Mouse (Mus musculus): ENCODE measurements around the gene Relch.
"Not testable (repeated sequence)": the region's sequence is repeated elsewhere in the genome, so short reads cannot be mapped to it uniquely, and the experiment has no call there.

The Relch gene

GRCm38 (mm10) chr1:105663171-105663961 lies at the start of gene Relch, which contains the start of gene Pign:
Gene Relch (plus strand): TSS chr1:105663861.
Gene Pign (minus strand): TSS chr1:105663677.
- peak; percentile 98 for DNase-seq (ENCODE audit: low read depth)

DNA sequence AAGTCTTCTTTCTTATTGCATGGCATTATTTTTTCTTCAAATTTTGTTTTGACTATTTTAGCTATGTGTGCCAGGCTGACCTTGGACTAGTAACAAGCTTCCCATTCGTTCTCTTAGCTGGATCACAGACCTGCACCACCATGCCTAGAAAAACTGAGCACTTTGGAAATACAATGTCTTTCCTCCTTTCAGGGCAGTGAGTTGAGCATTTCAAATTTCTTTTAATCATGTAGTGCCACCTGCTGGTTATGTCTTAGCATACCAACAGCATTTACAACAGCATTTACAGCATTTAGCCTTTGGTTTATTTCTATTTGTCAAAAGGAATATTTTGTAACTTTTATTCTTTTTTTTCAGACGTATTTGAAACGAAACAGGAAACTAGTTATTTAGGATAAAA lies 33.2 kb upstream of the Relch start:
- peak; percentile 10 for DNase-seq (ENCODE audit: low read depth)

DNA sequence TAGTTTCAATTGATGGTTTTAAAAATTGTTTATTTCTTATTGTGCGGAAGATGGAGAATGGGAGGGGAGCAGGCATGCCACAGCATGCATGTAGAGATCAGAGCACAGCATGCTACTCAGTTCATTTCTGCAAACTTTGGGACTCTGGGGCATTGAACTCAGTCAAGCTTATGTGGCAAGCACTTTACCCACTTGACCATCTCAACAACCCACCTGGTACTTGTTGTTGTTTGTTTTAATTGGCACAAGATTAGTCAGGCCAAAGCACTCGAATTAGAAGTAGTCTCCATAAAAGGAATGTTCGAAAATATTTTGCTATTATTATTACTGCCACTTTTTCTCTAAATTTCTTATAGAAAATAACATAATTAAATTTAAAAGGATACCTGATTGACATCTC lies 19.6 kb upstream of the Relch start:
- DNase-seq (ENCODE audit: low read depth) = no peak

GRCm38 (mm10) chr1:105650650-105651049 lies 13.0 kb upstream of the Relch start:
- no peak for DNase-seq (ENCODE audit: low read depth)

GRCm38 (mm10) chr1:105653981-105654380 lies 9.7 kb upstream of the Relch start:
- DNase-seq (ENCODE audit: low read depth) = no peak

DNA sequence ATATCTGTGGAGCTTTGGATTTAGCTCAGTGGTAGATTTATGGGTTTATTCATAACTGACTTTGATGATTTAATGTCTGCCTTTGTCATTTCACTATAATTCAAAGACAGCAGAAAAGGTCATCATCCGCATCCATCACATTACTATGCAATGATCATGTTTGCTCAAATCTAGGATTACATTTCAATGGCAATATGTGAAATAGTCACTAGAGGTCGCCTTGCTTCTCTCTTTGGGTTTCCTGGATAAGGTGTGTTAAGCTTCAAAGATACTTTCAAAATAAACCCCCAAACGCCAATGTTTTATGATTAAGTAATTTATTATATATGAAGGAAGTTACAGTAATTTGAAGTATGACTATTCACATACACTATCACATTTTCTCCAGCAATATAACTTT lies 3.6 kb upstream of the Relch start:
- peak; percentile 70 for DNase-seq (ENCODE audit: low read depth)

- no peak for DNase-seq (ENCODE audit: low read depth)
Measured at GRCm38 (mm10) chr1:105662820-105663170, 866 bp upstream of the Relch start.

GRCm38 (mm10) chr1:105663962-105664812 lies 526 bp downstream of the Relch start:
- no peak for DNase-seq (ENCODE audit: low read depth)

GRCm38 (mm10) chr1:105669700-105670099 lies 6.0 kb downstream of the Relch start:
- DNase-seq (ENCODE audit: low read depth) = no peak

DNA sequence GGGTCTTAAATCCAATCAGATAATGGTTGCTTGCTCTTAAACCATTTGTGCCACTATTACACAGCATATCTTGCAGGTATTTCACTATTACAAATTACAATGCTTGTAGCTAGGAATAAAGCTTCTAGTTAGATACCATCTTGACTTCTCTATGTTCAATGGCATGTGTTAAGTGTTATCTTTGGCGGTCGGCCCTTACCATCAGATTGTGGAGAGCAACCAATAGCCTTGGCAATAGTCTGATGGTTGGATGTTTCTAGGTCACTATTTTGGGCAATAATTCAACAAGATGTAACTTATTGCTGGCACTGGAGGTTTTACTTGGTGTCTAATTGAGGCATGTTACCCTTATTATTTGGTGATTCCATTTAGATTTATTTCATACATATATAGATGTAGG lies 11.1 kb downstream of the Relch start:
- DNase-seq (ENCODE audit: low read depth) = no peak

GRCm38 (mm10) chr1:105680587-105680986 lies 16.9 kb downstream of the Relch start:
- DNase-seq (ENCODE audit: low read depth) = peak; percentile 26

- DNase-seq (ENCODE audit: low read depth) = no peak
Measured at GRCm38 (mm10) chr1:105685501-105685900, 21.8 kb downstream of the Relch start.

GRCm38 (mm10) chr1:105695581-105695980 lies 31.9 kb downstream of the Relch start:
- DNase-seq (ENCODE audit: low read depth) = no peak

DNA sequence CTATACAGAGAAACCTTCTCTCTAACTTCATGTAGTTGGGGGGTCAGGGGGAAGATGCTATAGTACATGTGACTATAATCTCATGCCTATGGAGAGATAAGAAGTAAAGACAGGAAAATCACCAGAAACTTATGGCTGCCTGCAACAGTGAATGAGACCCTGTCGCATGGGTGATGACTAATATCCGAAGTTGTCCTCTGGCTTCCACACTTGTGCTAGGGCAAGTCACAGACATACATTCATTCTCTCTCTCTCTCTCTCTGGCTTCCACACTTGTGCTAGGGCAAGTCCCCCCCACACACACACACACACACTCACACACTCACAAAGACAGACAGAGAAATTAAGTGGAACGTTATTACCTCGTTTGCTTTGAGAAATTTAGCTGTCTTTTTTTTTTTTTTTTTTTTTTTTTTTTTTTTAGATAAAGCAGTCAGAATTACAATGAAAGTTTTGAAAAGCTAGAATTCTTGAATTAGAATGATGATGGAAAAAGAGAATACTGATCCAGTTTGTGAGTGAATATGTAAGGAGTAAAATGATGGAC lies 37.4 kb downstream of the Relch start:
- no peak for DNase-seq (ENCODE audit: low read depth)

GRCm38 (mm10) chr1:105709415-105709814 lies 45.8 kb downstream of the Relch start:
- DNase-seq (ENCODE audit: low read depth) = no peak

GRCm38 (mm10) chr1:105711227-105711626 lies 47.6 kb downstream of the Relch start:
- DNase-seq (ENCODE audit: low read depth) = peak; percentile 29

DNA sequence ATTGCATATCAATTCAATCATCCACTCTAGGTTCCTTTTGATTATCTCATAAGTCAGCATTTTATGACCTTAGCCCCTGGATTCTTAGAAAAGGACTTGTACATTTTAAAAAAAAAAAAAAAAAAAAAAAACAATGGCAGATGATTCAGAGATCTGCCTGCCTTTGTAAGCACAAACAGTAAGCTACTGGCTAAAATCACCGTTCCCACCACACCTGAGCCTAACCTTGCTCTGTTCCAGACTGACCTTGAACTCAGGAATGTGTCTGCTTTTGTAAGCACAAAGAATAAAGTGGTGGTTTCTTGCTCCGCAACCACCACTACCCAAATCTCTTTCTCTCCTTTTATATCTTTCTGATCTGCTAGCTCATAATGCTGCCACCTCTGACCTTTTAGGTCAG lies 49.2 kb downstream of the Relch start:
- DNase-seq (ENCODE audit: low read depth) = no peak

DNA sequence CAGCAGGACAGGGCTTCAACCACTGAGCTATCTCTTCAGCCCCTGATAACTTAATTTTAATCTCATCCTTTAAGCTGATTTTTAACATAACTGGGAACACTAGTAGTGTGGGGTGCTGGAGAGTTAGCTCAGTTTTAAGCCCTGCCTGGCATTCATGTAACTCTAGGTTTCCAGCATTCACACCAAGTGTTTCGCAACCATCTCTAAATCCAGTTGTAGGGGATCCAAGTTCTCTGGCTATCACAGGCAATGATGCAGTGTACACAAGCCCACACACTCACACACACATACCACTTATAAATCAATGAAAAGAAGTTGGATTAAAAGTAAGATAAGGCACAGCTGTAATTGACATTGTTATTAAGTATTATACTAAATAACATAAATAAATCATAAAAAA lies 54.7 kb downstream of the Relch start:
- no peak for DNase-seq (ENCODE audit: low read depth)

DNA sequence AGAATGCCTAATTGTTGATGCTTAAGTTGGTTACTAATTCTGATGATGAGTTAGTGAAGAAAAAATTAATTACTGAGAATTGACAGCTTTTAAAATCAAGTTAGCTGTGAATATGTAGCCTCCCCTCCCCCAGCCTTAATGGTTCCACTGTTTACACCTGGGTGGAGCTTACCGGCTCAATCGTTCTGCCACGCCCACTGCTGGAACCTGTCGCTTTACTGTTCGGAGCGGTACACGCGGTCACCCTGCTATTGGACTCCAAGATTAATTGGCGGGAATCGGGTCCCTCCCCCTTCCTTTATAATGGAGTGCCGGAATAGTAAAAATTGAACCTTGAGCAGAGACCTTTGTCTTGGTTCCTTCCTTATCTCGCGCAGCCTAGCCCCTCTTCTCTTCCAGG lies 65.6 kb downstream of the Relch start:
- DNase-seq (ENCODE audit: low read depth) = not testable (repeated sequence)

DNA sequence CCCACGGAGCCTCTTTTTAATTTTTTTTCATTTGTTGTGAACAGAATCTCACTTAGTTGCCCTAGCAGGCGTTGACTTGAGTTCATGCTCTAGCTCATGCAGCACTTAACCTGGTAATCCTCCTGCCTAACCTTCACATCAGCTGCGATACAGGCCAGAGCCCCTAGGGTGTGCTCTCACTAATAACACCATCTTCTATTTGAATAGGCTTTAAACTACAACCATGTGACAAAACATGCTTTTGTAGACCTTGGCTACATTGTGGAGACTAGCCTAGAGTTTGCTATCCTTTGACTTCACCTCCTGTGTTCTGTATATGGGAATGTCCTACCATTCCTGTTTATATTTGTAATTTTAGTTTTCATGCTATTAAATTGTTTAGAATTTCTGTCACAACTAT lies 71.7 kb downstream of the Relch start:
- DNase-seq (ENCODE audit: low read depth) = no peak

DNA sequence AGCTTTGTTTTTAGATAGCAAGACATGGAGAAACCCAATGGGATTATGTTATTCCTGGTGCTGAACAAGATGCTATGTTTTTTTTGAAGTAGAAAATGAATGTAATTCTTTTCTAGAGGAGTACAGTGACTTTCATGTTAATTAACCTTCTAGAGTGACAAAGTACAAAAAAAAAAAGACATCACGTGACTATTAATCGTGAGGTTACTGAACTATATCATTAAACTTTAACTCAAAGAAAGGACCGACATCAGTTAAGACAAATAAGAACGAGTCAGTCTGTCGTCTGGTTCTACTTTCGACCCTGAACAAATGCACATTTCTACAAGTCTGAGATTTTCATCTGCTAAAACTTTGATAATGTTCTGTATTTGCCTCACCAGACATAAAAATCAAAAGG lies 74.7 kb downstream of the Relch start:
- no peak for DNase-seq (ENCODE audit: low read depth)

DNA sequence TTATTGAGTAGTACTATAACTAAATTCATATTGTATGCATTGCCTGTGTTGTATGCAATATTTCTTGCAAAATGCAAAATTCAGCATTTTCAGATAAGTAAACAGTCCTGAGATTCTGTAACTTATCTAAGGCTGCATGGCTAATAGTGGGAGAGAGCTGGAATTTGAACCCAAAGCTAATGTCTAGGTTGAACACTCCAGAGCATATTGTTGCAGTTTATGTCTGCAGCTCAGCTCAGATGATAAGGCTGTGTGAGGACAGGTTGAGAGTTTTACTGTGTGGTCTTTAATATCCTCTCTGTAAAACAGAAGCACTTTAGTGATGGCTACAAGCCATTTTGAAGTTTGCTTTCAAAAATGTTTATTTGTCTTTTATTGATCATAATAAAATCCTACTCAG lies 75.8 kb downstream of the Relch start:
- no peak for DNase-seq (ENCODE audit: low read depth)

DNA sequence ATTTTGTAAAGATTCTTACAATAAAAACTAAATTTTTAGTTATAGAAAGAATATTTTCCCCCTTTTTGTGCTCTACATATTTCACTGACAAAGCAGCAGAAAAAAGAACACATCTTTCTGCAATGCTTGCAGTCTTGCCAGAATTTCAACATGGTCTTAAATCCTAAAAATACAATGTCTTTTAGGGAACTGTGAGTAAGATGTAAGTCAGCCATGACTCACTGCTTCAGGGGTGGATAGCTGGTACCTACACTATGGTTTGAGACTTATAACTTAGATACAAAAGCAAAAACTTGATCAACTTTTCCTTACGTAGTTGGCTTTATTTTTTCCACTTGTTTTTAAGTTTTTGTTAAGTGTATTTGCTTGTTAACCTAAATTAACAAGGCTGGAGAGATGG lies 78.8 kb downstream of the Relch start:
- no peak for DNase-seq (ENCODE audit: low read depth)
